Mouse (Mus musculus) heart, postnatal 25 days (tissue): ENCODE data around the gene Lenep. TPM values are rescaled to one million over a fixed set of nuclear protein-coding genes. Genes with fewer than 3 reads are reported as not detected.
"Not testable (repeated sequence)": the region's sequence is repeated elsewhere in the genome, so short reads cannot be mapped to it uniquely, and the experiment has no call there.

Experiments
- DNase-seq: peaks from one replicate; pipeline ENCODE4 v3.0.0; 2022; ENCODE audit warnings: low spot score
- intact Hi-C: fragments of 180-260 bp; cut with DNase I; formaldehyde crosslinking; loops from one replicate; pipeline ENCODE4 v1.15.1; 2025
- total RNA-seq, 2 experiments: library from RNA; stranded (reverse); gene quantifications; 2 replicates each; pipeline ENCODE4 v1.2.3; 2021

The Lenep gene
- total RNA-seq = under 1 TPM; 0.23 to 0.59 TPM

DNA sequence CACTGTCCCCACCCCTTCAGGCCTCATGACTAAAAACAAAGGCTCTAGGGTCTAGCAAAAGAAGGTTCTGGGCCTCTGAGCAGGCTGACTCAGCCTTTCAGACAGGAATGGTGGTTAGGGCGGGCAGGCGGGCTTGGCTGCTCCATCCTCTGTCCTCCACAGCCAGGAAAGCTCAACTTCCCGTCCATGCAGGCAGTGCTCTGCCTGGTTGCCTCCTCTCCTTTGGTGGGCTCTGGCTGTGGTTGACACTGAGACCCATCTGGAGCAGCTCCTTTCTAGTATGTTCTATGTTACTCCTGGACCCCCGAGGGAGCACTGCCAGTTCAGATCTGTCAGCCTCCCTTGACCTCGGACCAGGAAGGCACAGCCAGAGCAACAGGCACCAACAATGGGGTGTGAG is at the start of gene Lenep:
TSS of gene Lenep (minus strand) at position 101 of the 400 bp plus-strand sequence.
- no peak for DNase-seq
- intact Hi-C loops = no loop called here

DNA sequence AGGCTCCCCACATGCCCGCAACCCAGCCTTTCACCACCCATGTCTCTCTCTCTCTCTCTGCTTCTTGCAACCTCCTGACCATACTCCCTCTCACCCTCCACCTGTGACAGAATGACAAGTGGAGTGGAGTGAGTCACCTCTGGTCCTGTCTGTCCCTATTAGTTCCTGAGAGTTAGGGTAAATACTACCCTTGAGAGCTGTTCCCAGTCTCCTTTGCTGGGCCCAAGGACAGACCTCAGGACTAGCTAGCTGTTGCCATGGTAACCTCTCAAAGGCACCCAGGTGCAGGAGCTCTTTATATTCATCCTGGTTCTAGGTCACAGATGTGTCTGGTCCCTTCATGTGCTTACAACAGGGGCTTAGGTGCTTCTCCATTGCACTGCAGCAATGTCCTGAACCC is 49.3 kb upstream of the Lenep start:
- intact Hi-C loops = no loop called here
- DNase-seq = no peak

DNA sequence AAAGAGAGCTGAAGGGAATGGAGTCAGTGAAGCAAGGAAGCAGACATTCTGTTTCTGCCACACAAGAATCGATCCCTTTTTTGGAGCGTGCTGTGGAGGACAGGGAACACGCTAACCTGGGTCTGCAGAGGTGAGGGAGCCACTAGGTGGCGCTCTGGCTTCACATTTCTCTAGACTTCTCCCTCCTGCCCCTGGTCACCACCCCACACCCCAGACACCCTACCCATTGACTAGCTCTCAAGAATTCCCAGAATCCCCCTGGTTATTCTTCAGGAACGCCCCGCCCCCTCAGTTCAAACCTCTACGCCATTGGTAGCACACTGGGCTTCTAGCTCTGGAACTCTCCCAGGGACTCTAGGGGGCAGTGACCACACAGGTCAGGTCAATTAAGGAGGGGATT is 46.9 kb upstream of the Lenep start:
- intact Hi-C loops = loop anchor here (2.0 kb wide), 1 partner anchor 43 kb away; no protein-coding TSS in a partner anchor
- DNase-seq = peak; percentile 32

GRCm38 (mm10) chr3:89448720-89449537 is 46.3 kb upstream of the Lenep start:
- DNase-seq = no peak
- intact Hi-C loops = loop anchor here (2.0 kb wide), 1 partner anchor 42 kb away; no protein-coding TSS in a partner anchor

DNA sequence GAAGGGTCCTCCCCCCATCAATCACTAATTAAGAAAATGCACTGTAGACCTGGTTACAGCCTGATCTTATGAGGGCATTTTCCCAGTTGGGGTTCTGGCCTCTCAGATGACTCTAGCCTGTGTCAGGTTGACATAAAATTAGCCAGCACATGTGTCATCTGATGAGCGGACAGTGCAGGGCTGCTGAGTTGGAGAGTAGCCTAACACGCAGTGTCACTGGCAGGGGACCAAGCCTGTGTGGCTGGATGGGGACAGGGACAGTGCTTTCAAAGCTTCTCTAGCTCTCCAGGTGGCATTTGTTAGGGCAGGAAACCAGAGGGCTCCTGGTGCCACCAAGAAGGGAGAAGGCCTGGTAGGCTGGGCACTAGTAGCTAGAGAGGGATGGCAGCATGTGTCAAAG is 38.1 kb upstream of the Lenep start:
- intact Hi-C loops = no loop called here
- DNase-seq = no peak

DNA sequence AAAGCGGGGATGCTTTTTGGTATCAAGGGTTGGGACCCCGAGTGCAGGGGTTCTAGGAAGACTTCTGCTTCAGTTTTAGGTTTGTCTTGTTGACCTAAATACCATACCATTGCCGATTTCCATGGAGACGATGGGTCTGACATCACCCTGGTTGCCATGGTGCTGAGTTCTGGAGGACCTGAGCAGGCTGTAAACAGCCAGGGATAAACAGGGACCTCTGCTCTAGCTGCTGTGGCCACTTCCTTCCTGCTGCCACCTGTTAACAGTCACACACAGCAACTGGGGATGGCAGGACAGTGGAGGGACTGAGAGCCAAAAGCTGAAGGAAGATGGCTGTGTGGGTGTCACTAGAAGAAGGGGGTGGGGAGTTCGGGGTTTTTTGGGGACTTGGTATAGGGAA is 34.7 kb upstream of the Lenep start:
- intact Hi-C loops = no loop called here
- no peak for DNase-seq

- DNase-seq = peak; percentile 47
- intact Hi-C loops = no loop called here
Measured at GRCm38 (mm10) chr3:89436176-89437113, 33.9 kb upstream of the Lenep start, which contains the start of gene Pbxip1. Gene Pbxip1 (plus strand): TSS chr3:89436706.

DNA sequence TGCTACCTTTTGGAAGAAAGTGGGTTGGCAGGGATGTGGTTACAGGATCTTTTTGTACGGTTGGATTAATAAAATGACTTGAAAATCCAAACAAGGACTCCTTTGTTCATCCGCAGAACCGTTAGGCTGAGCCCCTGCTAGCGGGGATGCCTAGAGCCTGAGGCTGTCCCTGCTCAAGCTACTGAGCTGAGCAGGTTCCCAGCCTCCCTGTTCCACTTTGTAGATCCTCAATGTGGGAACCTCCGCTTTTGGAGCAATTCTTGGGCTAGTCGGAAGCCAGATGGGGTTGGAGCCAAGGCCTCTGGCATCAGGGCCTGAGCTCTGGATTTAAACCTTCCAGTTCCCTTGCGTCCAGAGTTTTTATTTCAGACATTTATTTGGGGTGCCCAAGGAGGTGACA is 32.4 kb upstream of the Lenep start:
- intact Hi-C loops = no loop called here

GRCm38 (mm10) chr3:89434532-89434931 is 31.9 kb upstream of the Lenep start:
- intact Hi-C loops = no loop called here
- no peak for DNase-seq

More for the DNA sequence above, 32.4 kb upstream of the Lenep start:
- DNase-seq = no peak

DNA sequence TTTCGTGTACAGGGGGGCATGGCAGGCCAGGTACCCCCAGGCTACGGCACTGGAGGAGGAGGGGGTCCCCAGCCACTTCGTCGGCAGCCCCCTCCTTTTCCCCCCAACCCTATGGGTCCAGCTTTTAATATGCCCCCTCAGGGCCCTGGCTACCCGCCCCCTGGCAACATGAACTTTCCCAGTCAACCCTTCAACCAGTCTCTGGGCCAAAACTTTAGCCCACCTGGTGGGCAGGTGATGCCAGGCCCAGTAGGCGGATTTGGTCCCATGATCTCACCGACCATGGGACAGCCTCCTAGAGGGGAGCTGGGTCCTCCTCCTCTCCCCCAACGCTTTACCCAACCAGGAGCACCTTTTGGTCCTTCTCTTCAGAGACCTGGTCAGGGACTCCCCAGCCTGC is 30.0 kb upstream of the Lenep start:
- intact Hi-C loops = no loop called here

GRCm38 (mm10) chr3:89430171-89431159 is 27.9 kb upstream of the Lenep start, which contains the start of gene Pygo2:
Gene Pygo2 (plus strand): TSS chr3:89430214.
- intact Hi-C loops = no loop called here
- DNase-seq = peak; percentile 95

More for the DNA sequence above, 30.0 kb upstream of the Lenep start:
- no peak for DNase-seq

DNA sequence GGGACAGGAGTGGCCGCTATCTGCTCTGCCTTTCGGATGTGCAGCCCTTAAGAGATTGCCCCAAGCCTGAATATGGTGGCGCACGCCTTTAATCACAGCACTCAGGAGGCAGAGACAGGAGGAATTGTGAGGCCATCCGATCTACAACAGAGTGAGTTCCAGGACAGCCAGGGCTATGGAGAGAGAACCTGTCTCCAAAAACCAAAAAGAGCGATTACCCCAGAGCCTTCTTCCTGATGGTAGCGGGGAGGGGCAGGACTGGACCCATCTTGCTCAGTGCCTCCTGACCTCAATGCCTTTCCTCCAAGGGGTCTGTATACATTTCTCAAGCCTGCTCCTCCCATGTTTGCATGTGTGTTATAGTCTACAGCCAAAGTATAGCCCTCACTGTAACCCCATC is 26.4 kb upstream of the Lenep start:
- DNase-seq, intact Hi-C loops: not testable (repeated sequence)

- intact Hi-C loops = no loop called here
- DNase-seq = no peak
Measured at GRCm38 (mm10) chr3:89425876-89426275, 23.3 kb upstream of the Lenep start.

DNA sequence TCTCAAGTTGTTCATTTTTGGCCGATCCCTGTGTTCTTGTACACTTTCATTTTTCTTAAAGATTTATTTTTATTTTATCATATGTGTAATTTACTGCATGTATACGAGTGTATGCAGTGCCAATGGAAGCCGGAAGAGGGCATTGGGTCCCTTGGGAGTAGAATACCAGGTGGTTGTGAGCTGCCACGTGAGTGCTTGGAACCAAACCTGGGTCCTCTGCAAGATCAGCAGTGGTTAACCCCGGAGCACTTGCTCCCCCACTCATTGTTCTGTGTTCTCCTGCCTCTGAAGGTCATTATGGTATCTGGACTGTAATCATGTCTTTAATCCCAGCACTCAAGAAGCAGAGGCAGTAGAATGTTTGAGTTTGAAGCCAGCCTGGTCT is 22.5 kb upstream of the Lenep start:
- no peak for DNase-seq
- intact Hi-C loops = no loop called here

DNA sequence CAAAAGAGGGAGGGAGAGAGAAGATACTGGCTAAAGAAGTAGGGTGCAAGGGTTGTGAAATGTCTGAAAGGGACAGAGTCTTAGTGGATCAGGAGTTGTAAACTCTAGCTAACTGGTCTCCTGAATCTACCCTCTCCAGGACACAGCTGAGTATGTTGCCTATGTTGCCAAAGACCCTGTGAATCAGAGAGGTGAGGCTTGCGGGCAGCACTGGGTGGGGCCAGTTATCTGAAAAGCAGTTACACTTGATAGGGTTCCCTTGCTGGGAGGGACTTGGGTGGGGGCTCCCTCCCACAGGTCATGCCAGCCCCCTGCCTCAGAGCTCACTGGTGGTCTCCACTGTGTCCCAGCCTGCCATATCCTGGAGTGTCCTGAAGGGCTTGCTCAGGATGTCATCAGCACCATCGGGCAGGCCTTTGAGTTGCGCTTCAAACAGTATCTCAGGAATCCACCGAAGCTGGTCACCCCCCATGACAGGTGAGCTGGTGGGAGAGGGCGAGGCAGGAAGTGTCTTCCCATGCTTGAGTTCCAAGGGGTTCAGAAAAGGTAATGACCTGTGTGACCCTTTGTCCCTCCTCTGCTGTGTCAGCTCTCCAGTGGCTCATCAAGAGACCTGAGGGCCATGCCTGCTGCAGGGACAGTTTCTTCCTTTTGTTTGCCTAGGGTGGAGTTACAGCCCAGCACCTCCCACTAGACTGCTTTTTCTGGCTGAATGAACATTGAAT is 22.0 kb upstream of the Lenep start:
- intact Hi-C loops = no loop called here
- DNase-seq = no peak

DNA sequence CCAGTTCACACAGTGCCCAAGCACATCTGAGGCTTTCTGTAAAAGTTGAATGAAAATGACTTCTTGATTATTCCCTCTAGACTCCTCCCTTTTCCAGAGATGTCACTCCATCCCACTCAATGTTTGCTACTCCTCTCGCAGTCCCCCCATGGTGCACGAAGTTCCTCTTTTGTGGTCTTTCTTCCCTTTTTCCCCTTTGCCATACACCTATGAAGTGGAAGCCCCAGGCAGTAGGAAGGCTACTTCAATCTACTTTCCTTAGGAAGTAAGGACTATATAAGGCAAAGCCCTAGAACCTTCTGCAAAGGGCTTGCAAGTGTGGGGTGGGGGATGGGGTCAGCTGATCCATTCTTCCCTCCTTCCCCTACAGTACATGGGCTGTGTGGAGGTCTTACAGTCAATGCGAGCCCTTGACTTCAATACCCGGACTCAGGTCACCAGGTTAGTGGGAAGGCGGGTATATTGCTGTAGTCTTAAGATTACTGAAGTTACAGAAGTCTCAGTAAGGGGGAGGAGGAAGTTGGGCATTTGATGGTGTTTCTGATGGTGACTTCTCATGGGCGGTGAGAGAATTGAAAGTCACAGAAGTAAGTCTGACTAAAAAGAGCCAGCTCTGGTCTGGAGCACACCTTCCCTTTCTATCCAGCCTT is 20.1 kb upstream of the Lenep start:
- DNase-seq = no peak
- intact Hi-C loops = no loop called here

DNA sequence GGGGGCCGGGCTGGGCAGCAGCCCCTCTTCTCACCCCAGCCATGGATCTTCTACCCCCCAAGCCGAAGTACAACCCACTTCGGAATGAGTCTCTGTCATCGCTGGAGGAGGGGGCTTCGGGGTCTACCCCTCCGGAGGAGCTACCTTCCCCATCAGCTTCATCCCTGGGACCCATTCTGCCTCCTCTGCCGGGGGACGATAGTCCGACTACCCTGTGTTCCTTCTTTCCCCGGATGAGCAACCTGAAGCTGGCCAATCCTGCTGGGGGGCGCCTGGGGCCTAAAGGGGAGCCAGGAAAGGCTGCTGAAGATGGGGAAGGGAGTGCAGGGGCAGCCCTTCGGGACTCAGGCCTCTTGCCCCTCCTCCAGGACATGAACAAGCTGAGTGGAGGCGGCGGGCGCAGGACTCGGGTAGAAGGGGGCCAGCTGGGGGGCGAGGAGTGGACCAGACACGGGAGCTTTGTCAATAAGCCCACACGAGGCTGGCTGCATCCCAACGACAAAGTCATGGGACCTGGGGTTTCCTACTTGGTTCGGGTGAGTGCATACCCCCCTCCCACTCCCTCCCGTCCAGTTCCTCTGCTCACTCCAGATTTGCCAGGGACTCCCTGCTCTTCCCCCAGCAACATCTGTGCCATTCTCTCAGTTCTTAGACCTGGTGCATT is 19.3 kb upstream of the Lenep start:
- intact Hi-C loops = no loop called here
- no peak for DNase-seq
